Mouse (Mus musculus) megakaryocyte, adult 5-6 weeks (primary cell): ENCODE data around the gene Rce1. TPM values are rescaled to one million over a fixed set of nuclear protein-coding genes. Genes with fewer than 3 reads are reported as not detected.
"Not testable (repeated sequence)": the region's sequence is repeated elsewhere in the genome, so short reads cannot be mapped to it uniquely, and the experiment has no call there.

Experiments
- ATAC-seq: 2 replicates; pipeline ENCODE4 v1.8.0; 2016; ENCODE audit warnings: mild to moderate bottlenecking, inconsistent platforms; ENCODE audit not compliant: poor library complexity, severe bottlenecking
- total RNA-seq, 2 experiments: library from RNA; stranded (forward) in 1 of 2; stranded (reverse) in 1 of 2; fragments of 153-499, 151-499 nt in 1 of 2; fragments of 221-1000, 200-1000 nt in 1 of 2; gene quantifications; 2 replicates each; pipeline versions ENCODE4 v1.2.3 to v1.2.4; 2015 to 2017

Gene Rce1
- total RNA-seq, 2 experiments from 2014 or later: 20.0 to 23.4 TPM

- no peak for ATAC-seq
Measured at GRCm38 (mm10) chr19:4614305-4615150, 10.9 kb downstream of the Rce1 start.

DNA sequence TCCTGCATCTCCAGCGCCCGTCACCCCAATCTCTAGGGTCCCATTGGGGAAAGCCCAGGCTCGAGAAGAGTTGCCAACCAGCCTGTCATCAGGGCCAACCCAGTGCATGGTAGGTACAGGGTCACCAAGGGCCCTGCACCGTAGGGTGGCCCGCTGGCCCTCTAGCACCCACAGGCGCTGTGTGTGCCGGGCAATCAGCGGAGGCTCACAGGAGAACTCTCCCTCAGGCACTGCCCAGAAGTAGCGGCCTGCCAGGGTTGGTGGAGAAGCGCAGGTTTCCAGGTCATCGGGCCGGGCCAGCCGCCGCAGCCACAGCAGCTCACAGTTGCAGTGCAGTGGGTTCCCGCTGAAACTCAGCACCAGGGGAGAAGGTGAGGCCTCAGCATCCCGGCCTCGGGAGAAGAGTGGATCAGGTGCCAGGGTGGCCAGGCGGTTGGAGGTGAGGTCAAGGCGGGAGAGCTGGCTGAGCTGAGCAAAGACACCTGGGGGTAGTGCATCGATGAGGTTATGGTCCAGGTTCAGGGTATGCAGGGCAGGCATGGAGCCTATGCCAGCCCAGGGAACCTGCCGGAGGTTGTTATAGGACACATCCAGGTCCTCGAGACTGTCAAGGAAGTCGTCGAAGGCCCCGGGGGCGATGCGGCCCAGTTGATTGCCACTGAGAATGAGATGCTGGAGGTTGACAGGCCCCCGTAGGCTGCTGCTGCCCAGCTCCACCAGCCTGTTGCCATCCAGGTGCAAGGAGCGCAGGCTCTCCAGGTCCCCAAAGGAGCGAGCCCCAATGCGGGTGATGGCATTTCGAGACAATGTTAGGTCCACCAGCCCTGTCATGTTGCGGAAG lies 11.8 kb downstream of the Rce1 start:
- no peak for ATAC-seq

- ATAC-seq: no peak
Measured at GRCm38 (mm10) chr19:4612181-4612961, 13.1 kb downstream of the Rce1 start.

DNA sequence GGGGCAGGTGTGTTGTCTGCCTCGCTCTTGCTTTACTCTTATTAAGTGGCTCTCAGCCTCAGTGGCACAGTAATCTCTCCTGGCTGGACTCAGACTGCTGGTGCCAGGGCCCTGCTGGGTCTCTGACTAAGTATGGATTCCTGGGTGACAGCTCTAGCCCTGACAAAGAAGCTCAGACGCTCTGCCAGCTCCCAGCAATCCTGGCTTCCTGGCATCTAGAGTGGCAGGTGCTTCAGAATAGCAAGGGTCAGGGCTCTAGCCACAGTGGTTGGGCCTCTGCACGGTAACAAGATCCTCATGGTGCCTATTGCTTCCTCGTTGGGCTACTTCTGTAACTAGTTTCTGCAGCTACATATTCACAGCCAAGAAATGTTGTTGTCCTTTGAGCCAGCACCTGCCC lies 15.3 kb downstream of the Rce1 start:
- ATAC-seq: no peak

DNA sequence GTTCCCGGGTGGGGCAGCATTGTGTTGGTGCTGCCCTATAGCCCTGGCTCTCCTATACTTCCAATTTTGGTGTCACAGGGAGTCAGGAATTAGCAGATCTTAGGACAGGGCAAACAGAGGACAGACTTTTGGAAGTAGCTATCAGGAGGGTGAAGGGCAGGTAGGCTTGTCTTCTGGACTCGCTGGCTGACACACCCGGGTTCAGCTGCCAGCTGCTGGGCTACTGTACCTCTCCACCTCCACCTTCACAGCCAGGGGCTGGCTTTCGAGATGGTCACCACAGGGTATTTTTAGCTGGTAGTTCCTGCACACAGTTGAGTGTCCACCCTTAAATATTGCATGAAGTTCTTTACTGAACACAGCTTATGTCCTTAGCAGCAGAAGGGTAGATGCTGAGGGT lies 16.9 kb downstream of the Rce1 start:
- no peak for ATAC-seq

DNA sequence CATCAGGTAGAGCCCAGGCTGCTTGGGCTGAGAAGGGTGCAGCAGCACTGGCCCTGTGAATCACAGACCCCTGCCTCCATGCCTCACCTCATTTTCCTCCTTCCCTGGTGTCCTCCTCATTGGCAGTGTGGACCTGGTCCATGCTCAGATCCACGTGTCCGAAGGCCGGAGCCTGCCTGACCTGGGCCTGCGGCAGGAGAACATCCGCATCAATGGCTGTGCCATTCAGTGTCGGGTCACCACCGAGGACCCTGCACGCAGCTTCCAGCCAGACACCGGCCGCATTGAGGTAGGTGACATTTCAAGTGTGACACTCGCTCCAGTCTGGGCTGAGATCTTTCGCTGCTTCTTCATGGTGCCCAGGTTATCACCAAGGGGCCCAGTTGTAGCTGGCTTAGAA lies 18.0 kb downstream of the Rce1 start:
- ATAC-seq: no peak

DNA sequence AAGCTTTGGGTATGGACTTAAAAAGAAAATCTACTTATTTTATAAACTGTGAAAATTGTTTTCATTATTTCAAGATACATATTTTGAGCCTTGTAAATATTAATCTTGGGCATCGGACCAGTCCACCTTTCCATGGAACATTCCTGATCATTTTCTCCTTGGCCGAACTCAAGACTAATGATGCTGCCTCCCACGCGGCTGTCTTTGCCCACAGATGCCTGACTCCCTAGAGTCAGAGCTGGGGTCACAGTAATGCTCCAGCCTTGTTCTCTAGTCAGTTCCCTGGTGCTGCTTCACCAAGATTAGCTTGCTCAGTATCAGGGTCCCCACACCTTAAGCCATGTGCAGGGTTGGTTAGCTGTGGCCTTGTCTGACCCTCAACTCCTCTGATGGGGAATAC lies 19.8 kb downstream of the Rce1 start:
- no peak for ATAC-seq

DNA sequence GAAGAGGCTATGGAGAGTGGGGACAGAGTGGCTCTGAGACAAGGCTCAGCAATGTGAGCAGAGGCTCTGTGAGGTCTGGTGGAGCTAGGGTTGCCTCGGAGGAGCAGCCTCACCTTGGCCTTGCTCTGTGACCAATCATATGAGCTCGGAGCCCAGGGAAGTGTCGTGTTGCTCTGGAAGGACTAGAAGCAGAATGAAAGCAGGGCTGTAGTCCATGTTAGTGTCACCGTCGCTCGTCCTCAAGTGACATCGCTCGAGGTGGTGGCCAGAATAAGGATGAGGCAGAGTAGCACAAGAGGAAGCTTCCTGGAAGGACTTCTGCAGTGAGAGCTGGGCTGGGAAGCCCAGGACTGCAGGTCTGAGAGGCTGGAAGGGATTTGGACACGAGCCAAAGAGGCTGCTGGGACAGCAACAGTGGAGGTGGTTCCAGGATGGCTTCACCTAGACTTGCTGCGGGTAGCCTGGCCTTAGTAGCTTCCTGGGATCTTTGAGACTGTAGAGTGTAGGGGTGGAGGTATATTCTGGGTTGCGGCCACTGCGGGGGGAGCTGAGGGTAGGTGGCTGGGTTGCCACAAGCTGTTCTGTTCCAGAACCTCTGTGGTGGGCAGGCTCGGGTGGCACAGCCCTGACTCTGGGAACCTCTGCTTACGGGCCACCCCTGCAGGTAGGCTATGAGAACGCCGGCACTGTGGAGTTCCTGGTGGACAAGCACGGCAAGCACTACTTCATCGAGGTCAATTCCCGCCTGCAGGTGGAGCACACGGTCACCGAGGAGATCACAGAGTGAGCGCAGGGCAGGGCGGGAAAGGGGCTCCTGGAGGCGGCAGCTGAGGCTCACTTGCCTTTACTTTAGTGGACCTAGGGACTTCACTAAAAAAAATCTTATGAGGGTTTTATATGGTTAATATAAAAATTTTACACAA lies 21.4 kb downstream of the Rce1 start:
- no peak for ATAC-seq

DNA sequence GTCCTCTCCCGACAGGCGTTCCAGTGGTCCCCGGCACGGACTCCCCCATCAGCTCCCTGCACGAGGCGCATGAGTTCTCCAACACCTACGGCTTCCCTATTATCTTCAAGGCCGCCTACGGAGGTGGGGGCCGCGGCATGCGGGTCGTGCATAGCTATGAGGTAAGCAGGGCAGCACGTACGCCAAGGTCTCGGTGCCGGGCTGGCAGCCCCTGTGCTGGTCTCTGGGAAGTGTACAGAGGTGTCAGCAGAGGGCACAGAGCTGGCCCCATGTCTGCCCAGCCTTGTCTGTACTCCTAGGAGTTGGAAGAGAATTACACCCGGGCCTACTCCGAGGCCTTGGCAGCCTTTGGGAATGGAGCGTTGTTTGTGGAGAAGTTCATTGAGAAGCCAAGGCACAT lies 23.0 kb downstream of the Rce1 start:
- ATAC-seq: no peak

DNA sequence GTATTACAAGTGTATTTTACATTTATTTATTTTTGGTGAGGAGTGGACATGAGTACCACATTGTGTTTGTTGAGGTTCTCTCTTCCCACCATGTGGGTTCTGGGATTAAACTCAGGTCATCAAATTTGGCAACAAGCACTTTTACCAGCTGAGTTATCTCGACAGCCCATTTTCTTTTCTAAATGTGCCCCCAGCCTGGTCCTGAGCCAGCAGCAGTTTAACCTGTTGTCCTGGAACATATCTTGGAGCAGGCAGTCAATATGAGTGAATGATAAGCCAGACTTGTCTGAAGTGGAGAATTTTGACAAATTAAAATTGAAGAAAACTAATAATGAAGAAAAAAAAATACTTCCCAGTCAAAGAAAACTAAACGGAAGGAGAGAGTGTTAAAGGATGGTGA lies 29.4 kb downstream of the Rce1 start:
- no peak for ATAC-seq

GRCm38 (mm10) chr19:4593792-4594522 lies 31.5 kb downstream of the Rce1 start:
- no peak for ATAC-seq

GRCm38 (mm10) chr19:4590025-4590424 lies 35.4 kb downstream of the Rce1 start:
- ATAC-seq: no peak

DNA sequence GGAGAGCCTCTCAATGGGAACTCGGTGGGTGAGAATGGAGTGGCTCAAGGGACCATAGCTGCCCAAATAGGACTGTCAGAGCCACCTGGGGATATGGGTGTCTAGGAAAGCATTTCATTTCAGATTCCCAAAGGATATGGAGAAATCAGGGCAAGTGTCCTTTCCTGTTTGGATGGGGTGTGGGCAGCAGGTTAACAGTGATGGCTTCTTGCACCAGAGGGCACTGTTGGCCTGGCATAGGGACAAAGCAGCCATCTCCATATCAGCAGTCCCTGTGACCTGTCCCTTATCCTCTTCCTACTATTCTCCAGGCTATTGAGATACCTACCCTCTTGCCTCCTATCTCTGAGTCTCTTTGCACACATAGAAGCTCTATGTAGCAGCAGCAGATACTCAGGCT lies 36.4 kb downstream of the Rce1 start:
- no peak for ATAC-seq

DNA sequence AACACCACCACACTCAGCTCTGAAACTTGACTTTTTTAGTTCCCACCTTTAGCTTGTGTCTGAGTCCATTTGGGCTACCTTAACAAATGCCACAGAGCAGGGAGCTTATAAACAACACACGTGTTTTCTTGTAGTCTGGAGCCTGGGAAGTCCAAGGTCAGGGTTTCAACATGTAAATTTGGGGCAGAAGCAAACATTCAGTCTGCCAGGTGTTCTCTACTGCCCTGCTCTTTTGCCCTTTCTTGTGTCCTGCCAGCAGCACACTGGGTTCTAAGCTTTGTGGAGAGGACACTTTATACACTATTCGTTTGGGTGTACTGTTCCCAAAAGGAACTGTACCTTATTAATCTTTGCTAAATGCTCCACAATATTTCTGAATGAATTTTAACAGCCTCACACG lies 37.0 kb downstream of the Rce1 start:
- no peak for ATAC-seq

DNA sequence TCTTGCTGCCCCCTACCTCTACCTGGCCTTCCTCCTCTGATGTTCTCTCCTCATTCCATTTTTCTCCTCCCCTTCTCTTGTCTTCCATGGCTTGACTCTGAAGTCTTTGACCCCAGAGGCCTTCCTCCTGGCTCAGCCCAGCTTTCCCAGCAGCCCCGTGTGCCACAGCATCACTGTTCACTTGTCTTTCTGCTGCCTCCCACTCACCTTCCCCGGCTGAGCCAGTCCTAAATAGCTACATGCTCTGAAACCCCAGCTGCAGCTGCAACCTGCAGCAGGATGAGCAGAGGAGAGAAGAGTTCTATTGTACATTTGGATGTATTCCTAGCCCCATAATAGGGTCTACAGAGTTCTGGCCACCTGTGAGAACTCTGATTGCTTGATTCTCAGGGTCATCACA lies 38.0 kb downstream of the Rce1 start:
- no peak for ATAC-seq

DNA sequence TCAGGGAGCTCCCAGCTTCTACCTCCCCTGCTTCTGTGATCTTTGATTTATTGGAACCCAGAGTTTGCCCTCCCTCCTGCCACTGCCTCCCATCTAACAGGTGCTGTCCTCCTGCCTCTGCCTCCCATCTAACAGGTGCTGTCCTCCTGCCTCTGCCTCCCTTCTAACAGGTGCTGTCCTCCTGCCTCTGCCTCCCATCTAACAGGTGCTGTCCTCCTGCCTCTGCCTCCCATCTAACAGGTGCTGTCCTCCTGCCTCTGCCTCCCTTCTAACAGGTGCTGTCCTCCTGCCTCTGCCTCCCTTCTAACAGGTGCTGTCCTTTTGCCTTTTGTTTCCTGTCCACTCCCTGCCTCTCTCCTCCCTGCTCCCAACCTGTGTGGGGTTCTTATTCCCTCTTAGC lies 38.7 kb downstream of the Rce1 start:
- not testable (repeated sequence) for ATAC-seq

- no peak for ATAC-seq
Measured at GRCm38 (mm10) chr19:4583856-4584255, 41.6 kb downstream of the Rce1 start.

DNA sequence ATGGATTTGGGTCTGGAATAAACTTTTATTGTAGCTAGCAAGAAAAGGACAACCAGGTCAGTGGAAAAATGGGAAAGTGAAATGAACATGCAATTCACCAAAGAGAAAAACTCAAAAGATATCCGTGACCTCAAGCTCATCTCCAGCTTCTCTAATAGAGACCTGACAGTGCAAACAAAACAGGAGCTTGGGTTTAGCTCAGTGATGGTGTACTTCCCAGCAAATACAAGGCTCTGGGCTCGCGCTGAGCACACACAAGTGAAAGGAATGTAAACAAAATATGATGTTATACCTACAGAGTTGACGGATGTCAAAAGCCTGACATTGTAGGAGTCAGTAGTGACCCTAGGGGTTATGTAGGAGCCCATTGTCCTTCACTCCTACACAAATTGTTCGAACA lies 46.1 kb downstream of the Rce1 start:
- ATAC-seq: no peak

DNA sequence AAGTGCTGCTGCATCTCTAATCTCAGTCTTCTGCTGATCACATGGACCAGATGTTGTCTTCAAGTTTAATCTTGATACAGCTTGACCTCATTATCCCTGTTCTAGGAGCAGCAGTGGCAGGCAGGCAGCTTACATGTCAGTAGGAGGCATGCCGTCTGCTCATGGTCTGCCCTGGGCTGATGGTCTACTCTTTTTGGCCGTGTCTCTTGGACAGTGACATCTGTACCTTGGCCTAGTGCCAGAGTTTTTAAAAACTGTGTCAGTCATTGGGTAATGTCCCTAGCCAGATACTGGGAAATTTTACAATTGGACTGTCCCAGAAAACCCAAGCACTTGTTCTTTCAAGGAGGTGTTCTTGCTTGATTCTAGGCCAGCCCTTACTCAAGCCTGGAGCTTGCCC lies 46.6 kb downstream of the Rce1 start:
- no peak for ATAC-seq

DNA sequence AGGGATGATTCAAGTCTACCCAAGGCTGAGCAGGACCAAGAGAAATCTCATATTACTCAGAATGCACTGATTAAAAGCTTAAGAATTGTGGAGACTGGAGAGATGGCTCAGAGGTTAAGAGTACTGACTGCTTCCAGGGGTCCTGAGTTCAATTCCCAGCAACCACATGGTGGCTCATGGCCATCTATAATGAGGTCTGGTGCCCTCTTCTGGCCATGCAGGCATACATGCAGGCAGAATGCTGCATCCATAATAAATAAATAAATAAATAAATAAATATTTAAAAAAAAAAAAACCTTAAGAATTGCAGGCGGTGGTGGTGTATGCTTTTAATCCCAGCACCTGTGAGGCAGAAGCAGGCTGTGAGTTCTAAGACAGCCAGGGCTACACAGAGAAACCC lies 52.2 kb downstream of the Rce1 start:
- ATAC-seq: no peak
